Mouse (Mus musculus) kidney, postnatal 0 days (tissue): ENCODE measurements around the gene Tiparp. TPM values are rescaled to one million over a fixed set of nuclear protein-coding genes. Genes with fewer than 3 reads are reported as not detected.

Experiments used
- ATAC-seq: fragments of 200-750 bp; cut with Nextera tagmentation; replicated peaks from 2 replicates; pipeline ENCODE4 v1.8.0; 2017; ENCODE audit warnings: low read depth, moderate number of reproducible peaks, moderate TSS enrichment, moderate library complexity; ENCODE audit not compliant: low FRiP score
- DNase-seq: peaks from one replicate; pipeline ENCODE4 v3.0.0-alpha.2; 2016; ENCODE audit warnings: low spot score
- H3K27ac ChIP-seq: fragments of 300-500 bp; sonication (generic); 2 replicates; pipeline ENCODE4 v1.5.1; 2014; ENCODE audit warnings: mild to moderate bottlenecking
- H3K27me3 ChIP-seq: fragments of 300-500 bp; sonication (generic); 2 replicates; pipeline ENCODE4 v1.6.1; 2014; ENCODE audit warnings: low read length, mixed read lengths; ENCODE audit not compliant: insufficient read depth
- H3K36me3 ChIP-seq: fragments of 300-500 bp; sonication (generic); 2 replicates; pipeline ENCODE4 v1.6.1; 2014; ENCODE audit warnings: low read length, mixed read lengths; ENCODE audit not compliant: insufficient read depth
- H3K4me1 ChIP-seq: fragments of 300-500 bp; sonication (generic); replicated peaks from 2 replicates; pipeline ENCODE4 v1.6.1; 2014; ENCODE audit warnings: antibody characterized with exemption, low read length, mixed read lengths; ENCODE audit not compliant: insufficient read depth
- H3K4me2 ChIP-seq: fragments of 300-500 bp; sonication (generic); 2 replicates; pipeline ENCODE4 v1.6.1; 2014; ENCODE audit warnings: mild to moderate bottlenecking, low read length, moderate library complexity, mixed read lengths
- H3K4me3 ChIP-seq: fragments of 300-500 bp; sonication (generic); replicated peaks from 2 replicates; pipeline ENCODE4 v1.5.1; 2014; ENCODE audit warnings: low read depth, low read length
- H3K9ac ChIP-seq: fragments of 300-500 bp; sonication (generic); 2 replicates; pipeline ENCODE4 v1.6.1; 2014; ENCODE audit warnings: low read depth, low read length
- H3K9me3 ChIP-seq: fragments of 300-500 bp; sonication (generic); replicated peaks from 2 replicates; pipeline ENCODE4 v1.6.1; 2016; ENCODE audit warnings: low read length, inconsistent platforms, mixed read lengths
- CTCF ChIP-seq: IDR thresholded peaks from 2 replicates; pipeline ENCODE4 v1.5.1; 2016; ENCODE audit warnings: antibody characterized with exemption, low read depth, mild to moderate bottlenecking, moderate library complexity
- WGBS: fragments of 180-500 bp; shearing (Covaris S2); extraction: QIAGEN DNeasy Blood & Tissue Kit; methylation state at CpG from one replicate; pipeline ENCODE4 v1.1.7; 2014; 5-methylcytosine and 5-hydroxymethylcytosine counted together
- polyA plus RNA-seq: library from polyadenylated mRNA; unstranded; fragments of >200 nt; fragmentation: Nextera tagmentation; extraction: Ambion mirVana; gene quantifications from 2 replicates; pipeline ENCODE4 v1.2.1, GENCODE M21; 2015

Tiparp gene
- polyA plus RNA-seq: 17.5 and 21.3 TPM in 2 replicates

DNA sequence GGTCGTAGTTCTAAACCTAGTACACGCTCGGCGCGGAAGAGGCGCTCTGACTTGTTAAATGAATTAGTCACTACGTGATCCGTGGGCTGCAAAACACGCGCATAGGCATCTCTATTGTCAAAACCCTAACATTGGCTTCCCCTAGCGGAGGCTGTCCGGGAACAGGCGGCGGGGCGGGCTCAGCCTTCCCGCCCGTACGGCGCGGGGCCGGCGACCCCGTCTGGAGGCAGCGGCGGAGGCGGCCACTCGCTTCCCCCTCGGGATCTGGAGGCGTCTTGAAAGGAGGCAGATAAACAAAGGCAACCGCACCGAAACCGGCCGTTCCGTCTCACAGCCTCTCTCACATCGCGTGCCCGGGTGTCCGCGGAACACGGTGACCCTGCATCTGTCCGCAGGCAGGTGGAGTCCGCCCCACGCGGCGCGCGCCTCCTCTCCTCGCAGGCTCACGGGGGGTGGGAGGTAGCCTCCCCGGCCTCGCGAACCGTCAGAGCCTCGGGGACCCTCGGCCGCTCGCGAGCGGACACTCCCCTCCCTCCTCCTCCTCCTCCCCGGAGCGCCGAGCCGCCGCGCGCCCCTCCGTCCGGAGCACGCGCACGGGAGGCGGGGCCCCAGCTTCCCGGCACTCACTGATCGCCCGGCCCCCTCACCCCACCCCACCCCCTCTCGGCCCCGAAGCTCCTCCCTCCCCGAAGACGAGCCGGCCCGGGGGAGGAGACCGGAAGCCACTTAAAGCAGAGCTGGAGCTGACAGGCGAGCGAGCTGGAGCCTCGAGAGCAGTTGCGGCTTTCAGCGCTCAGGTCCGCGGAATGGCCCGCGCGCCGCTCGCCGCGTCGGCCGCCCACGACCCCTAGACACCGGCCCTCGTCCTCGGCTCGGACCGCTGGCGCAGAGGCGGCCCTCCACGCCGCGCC is at the start of gene Tiparp:
Gene Tiparp, plus strand, starts transcription at position 720 of the 911 bp plus-strand sequence.
- under 1% methylated on average over 85 of the region's 109 CpGs for WGBS
- peak within 1 kb of the TSS; percentile 99 for H3K27ac ChIP-seq
- peak; percentile 93 for ATAC-seq

GRCm38 (mm10) chr3:65480676-65481075 is 47.5 kb upstream of the Tiparp start:
- H3K4me1 ChIP-seq: no peaks in the 10 kb centered on the region
- H3K27ac ChIP-seq: no peak overlapping the region
- H3K9ac ChIP-seq: no peak overlapping the region
- no peak overlapping the region for H3K4me2 ChIP-seq
- no peak for ATAC-seq
- no peak overlapping the region for H3K4me3 ChIP-seq
- no peak for DNase-seq
- no peak for TF ChIP-seq CTCF
- no peaks in the 10 kb centered on the region for H3K36me3 ChIP-seq
- H3K9me3 ChIP-seq: no peaks in the 10 kb centered on the region
- WGBS: 61% methylated on average over 6 of the region's 6 CpGs
- H3K27me3 ChIP-seq: no peaks in the 10 kb centered on the region

More for the DNA sequence above, at the start of gene Tiparp:
- Histone ChIP-seq H3K4me1 (no peaks in the 10 kb centered on the region), H3K36me3 (no peaks in the 10 kb centered on the region), H3K4me3 (peak within 1 kb of the TSS; percentile 62), H3K4me2 (peak within 1 kb of the TSS; percentile 85), H3K9ac (peak within 1 kb of the TSS; percentile 92), H3K9me3 (no peaks in the 10 kb centered on the region), H3K27me3 (no peaks in the 10 kb centered on the region)
- peak; percentile 97 for DNase-seq
- peak; percentile 60 for TF ChIP-seq CTCF

GRCm38 (mm10) chr3:65482266-65482665 is 45.9 kb upstream of the Tiparp start:
- DNase-seq (no peak), ATAC-seq (no peak)
- Histone ChIP-seq H3K27me3 (no peaks in the 10 kb centered on the region), H3K4me2 (no peak overlapping the region), H3K9me3 (no peaks in the 10 kb centered on the region), H3K9ac (no peak overlapping the region), H3K36me3 (no peaks in the 10 kb centered on the region), H3K27ac (peak overlapping the region; percentile 47; the same call in 1 of the 2 replicates), H3K4me1 (no peaks in the 10 kb centered on the region), H3K4me3 (no peak overlapping the region)
- 55% methylated on average over 1 of the region's 1 CpGs for WGBS
- TF ChIP-seq CTCF: no peak

- Histone ChIP-seq H3K9me3 (no peaks in the 10 kb centered on the region), H3K4me1 (no peaks in the 10 kb centered on the region), H3K4me2 (no peak overlapping the region), H3K27me3 (no peaks in the 10 kb centered on the region), H3K36me3 (no peaks in the 10 kb centered on the region), H3K9ac (no peak overlapping the region), H3K27ac (peak overlapping the region; percentile 36; the same call in 1 of the 2 replicates), H3K4me3 (no peak overlapping the region)
- peak; percentile 66; the same call in 1 of the 2 replicates for ATAC-seq
- peak; percentile 54 for DNase-seq
- TF ChIP-seq CTCF: no peak
- WGBS: 49% methylated on average over 6 of the region's 6 CpGs
These were observed 45.4 kb upstream of the Tiparp start for GRCm38 (mm10) chr3:65482698-65483407.

DNA sequence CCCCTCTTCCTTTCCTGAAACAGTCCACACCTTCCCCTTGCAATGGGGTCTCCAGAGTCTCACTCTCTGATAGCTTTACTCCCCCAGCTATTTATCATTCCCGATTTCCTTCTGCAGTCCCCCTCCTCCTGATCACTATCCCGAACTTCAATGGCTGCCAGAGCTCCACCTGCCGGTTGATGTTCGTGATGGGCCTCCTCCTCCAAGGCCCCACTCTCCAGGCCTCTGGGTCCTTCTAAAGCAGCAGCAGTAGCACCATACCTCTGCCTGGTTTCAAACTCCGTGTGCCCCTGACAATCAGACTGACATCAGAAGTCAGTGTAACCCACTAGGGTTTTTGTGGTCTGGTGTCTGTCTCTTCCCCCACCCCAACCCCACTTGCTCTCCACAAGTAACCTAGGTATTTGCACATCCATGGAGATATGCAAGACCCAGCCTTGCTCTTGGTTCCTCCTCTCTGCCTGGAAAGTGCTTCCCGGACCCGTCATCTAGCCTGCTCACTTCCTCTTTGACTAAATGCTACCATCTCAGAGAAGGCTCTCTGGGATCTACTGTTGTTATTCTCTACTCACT is 44.0 kb upstream of the Tiparp start:
- Histone ChIP-seq H3K4me3 (no peak overlapping the region), H3K36me3 (no peaks in the 10 kb centered on the region), H3K9ac (no peak overlapping the region), H3K27ac (no peak overlapping the region), H3K27me3 (no peaks in the 10 kb centered on the region), H3K4me1 (no peaks in the 10 kb centered on the region), H3K9me3 (no peaks in the 10 kb centered on the region), H3K4me2 (no peak overlapping the region)
- WGBS: 62% methylated on average over 7 of the region's 7 CpGs
- DNase-seq (no peak), ATAC-seq (no peak)
- TF ChIP-seq CTCF: peak; percentile 26; the same call in 1 of the 2 replicates
